Mouse (Mus musculus): ENCODE data around the gene Kcnk10.

GRCm38 (mm10) chr12:98406598-98406997, 171.5 kb downstream of the Kcnk10 start:
- TF ChIP-seq CTCF (IDR thresholded peaks at IDR 0.05; ENCODE audit: extremely low read depth, insufficient read depth, low read length) (no peak), POLR2A (IDR thresholded peaks at IDR 0.05; ENCODE audit: extremely low read depth, insufficient read depth, low read length) (no peak)

Data from cortical plate, adult 2 months (tissue).